Mouse (Mus musculus) ES-E14 (cell line): ENCODE data around the gene Cxcr4.

Experiments used
- HCFC1 ChIP-seq: IDR thresholded peaks from 2 replicates; pipeline ENCODE4 v1.6.1; 2012; ENCODE audit warnings: low read length, inconsistent platforms, borderline replicate concordance; ENCODE audit not compliant: insufficient read depth
- MAFK ChIP-seq: IDR thresholded peaks from 2 replicates; pipeline ENCODE4 v1.6.1; 2014; ENCODE audit warnings: mild to moderate bottlenecking, low read depth, low read length, inconsistent platforms; ENCODE audit not compliant: insufficient read depth
- ZC3H11A ChIP-seq: IDR thresholded peaks from 2 replicates; pipeline ENCODE4 v1.6.1; 2012; ENCODE audit warnings: low read depth, mild to moderate bottlenecking, inconsistent platforms, low read length, borderline replicate concordance
- ZNF384 ChIP-seq: IDR thresholded peaks from 2 replicates; pipeline ENCODE4 v1.6.1; 2012; ENCODE audit warnings: low read depth, low read length, inconsistent platforms

DNA sequence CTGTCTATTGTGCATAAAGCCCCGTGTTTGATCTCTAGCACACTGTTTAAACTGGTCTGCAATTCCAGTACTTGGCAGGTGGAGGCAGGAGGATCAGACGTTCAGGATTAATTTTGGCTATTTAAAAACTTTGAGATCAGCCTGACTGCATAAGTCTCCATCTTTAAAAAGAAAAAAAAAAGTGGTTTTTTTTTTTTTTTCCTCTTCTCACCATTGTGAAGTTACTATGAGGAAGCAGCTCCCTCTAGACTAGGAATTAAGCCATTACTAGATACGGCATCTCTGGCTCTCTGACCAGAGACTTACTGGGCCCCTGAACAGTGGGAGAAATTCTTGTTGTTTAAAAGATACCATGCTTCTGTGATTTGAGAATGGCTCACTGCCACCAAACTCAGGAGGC lies 49.5 kb downstream of the Cxcr4 start:
- TF ChIP-seq MAFK (no peak), HCFC1 (no peak), ZNF384 (no peak), ZC3H11A (no peak)
